Mouse (Mus musculus): ENCODE measurements around the gene Tle3.

Tle3 gene

DNA sequence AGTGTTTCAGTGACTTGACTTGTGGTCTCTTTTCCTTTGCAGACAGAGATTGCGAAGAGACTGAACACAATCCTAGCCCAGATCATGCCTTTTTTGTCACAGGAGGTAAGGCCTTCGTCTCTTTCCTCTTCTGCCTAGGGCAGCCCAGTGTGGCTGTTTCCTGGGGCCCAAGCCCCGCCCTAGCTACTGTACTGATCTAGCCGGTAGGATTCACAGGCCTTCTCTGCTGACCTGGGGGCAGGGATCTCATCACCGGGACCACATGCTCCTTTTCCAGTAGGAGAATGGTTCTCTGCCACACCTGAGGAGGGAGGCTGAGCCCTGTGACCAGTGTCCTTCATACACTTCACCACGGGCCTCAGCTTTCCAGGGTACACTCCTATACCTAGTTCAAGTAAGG, 21.0 kb downstream of the Tle3 start:
- DNase-seq (ENCODE audit: low read depth in 2 of 2, low spot score in 2 of 2), result no peak

DNA sequence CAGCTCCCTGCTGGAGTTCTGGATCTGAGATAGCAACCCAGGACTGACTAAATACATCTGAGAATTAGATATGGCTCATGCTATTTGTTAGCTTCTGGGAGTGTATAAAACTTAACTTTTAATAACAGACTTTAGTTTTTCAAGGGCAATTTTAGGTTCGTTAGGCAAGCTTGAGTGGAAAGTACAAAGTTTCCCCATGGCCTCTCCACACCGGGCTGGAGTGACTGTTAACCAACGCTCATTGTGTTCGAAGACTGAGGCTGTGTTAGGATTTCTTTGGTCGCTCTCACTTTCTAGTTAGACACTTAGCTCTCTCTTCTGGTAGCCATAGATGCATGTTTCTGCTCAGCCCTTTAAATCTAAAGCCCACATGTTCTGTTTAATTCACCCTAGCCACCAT, 21.7 kb downstream of the Tle3 start:
- no peak for DNase-seq (ENCODE audit: low read depth in 2 of 2, low spot score in 2 of 2)

DNA sequence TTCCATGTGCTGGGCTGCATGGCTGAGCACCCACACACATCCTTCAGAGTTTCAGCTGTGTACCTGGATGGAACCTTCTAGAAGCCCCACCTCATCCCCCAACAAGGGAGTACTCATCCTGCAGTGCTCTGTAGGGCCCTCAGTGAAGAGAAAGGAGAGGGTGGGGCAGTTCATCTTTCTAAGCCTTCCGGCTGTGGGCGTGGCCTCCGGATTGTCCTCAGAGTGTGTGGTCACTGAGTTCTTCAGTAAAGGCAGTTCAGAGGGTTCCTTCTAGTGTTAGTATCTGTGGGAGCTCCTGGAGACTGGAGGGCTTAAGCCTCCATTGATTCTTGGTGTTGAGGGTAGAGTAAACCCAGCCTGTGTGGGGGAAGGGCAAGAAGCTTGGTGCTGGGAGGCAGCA, 22.9 kb downstream of the Tle3 start:
- no peak for DNase-seq (ENCODE audit: low read depth in 2 of 2, low spot score in 2 of 2)

DNA sequence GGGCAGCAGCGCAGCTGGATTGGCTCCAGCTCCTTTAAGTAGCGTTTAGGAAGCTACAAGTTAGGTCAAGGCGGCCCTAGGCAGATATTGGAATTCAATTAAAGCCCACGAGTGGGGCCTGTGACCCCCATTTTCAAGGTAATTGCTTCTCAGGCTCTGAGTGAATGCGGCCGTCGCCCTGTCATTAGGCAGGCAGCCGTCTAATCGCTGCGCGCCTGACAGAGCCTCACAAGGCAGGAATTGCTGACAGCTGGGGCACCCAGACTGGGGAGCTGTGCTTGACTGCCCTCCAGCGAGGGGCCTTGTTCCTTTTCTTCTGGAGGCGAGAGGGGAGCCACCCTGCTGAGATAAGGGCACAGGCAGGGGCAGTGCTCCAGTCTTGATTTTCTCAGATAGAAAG, 24.3 kb downstream of the Tle3 start:
- DNase-seq (ENCODE audit: low read depth in 2 of 2, low spot score in 2 of 2), result no peak

DNA sequence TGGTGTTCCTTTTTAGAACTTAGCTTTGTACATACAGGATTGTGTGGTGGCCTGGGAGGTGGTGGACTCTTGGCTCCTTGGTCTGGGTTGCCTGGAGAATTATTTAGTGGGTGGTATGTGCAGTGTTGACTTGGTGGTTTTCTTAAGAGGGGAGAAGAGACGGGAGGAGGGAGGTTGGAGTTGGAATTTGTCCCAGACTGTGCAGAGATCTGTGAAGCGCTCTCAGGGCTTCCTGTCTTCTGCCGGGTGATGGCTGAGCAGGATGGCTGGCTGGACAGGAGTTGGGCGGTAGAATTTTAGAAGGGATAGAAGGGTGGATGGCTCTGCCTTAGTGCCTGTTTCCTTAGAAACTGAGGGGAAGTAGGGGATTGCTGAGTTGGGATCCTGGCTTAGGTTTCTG, 25.0 kb downstream of the Tle3 start:
- no peak for DNase-seq (ENCODE audit: low read depth in 2 of 2, low spot score in 2 of 2)

DNA sequence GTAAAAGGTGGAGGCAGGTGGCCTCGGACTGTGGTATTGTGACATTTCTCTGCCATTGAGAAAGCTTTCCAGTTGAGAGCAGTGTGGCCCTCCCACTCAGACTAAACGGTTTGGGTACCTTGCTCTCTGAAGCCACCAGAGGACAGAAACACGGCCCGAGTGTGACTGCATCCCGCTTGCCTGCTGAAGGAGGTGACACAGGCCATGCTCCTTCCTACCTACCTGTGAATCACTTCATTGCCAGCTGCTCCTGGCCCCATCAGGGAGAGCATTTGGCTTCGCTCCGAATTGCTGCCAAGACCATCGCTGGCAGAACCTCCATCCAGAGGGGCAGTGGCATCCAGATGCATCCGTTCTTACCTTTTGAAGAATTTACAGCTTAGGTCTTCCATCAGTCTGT, 26.0 kb downstream of the Tle3 start:
- DNase-seq (ENCODE audit: low read depth in 2 of 2, low spot score in 2 of 2), result no peak

DNA sequence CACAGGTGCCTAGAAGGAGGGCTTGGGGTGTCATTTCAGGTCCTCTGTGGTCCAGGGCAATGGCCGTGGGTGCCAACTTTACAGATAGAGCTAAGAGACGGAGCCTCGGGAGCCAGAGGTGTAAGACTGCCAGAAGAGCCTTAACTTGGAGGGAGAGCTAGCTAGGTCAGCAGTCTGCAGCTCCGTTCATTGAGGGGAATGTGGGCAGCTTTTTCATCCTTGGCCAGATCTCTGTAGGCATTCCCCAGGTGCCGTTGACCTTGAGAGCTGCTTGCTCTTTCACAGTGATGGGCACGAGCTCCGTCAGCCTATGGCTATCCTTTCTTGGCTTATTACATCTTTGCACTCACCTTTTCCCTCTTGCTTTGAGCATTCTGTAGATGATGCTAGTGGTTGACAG, 28.0 kb downstream of the Tle3 start:
- no peak for DNase-seq (ENCODE audit: low read depth in 2 of 2, low spot score in 2 of 2)

DNA sequence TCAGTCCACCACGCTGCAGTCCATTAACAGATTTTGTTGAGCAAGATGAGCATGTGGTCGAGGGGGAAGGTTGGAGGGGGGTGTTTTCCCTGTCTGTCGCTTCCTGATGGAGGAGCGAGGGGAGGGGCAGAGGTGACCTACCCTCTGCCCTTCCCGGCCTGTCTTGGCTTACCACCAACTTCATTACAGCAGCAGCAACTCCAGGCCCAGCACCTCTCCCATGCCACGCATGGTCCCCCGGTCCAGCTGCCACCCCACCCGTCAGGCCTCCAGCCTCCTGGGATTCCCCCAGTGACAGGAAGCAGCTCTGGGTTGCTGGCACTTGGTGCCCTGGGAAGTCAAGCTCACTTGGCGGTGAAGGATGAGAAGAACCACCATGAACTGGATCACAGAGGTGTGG, 29.5 kb downstream of the Tle3 start:
- no peak for DNase-seq (ENCODE audit: low read depth in 2 of 2, low spot score in 2 of 2)

DNA sequence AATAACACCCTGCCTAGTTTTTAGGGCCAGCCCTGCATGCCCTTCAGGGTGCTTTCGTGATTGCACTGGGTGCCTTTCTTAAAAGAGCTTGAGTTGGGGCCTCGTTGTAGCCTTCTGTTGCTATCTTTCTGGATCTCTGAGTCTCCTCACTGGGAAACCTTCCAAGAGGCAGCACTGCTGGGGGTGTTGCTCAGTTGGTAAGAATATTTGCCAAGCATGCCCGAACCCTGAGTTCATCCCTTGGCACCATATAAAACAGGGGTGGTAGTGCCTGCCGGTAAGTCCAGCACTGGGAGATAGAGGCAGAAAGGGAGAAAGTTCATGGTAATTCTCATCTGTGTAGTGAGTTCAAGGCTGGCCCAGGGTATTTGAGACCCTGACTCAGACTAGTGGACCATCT, 30.1 kb downstream of the Tle3 start:
- no peak for DNase-seq (ENCODE audit: low read depth in 2 of 2, low spot score in 2 of 2)

DNA sequence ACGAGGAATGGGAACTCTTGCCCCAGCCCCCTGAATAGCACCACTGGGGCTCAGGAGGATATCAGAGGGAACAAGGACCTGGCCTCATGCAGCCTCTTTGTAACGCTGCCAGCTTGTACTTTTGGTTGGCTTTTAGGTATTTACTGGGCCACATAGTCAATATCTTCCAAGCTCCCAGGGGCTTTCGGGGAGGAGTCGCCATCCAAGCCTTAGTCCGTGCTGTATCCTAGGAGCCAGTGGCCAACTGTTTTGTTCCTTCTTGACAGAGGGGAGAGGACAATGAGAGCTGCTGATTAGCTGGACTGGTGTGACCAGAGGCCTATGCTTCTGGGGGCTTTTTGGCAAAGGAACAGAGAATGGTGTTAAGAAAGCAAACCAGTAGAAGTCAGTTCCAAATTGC, 30.6 kb downstream of the Tle3 start:
- no peak for DNase-seq (ENCODE audit: low read depth in 2 of 2, low spot score in 2 of 2)

DNA sequence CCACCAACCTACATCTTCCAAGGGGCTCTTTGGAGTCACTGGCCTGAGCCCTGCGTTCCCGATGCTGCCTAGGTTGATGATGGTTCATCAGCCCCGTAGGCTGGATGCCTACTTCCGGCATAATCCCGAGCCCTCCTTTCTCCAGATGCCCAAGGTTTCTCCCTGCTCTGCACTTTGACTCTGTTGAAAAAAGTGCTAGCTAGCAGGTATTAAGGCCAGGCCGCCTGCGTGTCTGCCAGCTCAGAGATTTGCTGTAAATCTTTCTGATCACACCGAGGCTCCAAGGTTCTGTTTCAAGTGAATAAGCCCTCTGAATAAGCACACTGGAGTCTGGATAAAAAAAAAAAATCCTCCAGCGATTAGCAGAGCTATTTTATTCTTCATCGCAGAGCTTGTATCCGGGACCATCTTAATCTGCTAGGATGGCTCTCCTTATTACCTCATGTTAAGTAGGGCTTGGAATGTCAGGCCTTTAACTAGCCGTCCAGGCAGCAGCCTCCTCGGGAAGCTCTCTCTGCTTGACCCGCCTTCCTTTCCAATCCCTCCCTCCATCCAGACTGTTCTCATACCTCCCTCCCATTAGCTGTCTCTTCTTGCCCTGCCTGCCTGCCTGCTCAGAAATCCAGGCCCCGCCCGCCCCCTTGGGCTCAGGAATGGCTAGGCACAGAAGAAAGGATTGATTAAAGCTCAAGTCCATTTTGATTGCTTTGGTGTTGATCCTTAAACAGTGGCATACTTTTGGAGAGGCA, 31.9 kb downstream of the Tle3 start:
- DNase-seq (ENCODE audit: low read depth in 2 of 2, low spot score in 2 of 2), result no peak

DNA sequence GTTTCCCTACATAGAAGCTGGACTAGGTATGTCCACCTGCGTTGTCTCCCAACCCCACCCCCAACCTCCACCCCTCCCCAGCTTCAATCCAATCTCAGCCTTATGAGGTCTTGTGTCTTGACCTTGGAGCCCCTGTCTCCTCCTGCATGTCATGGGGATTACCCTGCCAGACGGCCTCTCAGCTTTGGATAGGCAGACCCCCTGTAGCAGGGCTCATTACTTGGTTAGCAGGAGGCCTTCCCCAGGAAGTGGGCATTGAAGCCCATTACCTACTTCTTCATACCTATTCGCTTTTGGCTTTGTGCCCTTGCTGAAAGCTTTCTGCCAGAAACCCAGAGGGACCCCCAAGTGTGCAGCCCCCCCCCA, 32.4 kb downstream of the Tle3 start:
- DNase-seq (ENCODE audit: low read depth in 2 of 2, low spot score in 2 of 2), result no peak

DNA sequence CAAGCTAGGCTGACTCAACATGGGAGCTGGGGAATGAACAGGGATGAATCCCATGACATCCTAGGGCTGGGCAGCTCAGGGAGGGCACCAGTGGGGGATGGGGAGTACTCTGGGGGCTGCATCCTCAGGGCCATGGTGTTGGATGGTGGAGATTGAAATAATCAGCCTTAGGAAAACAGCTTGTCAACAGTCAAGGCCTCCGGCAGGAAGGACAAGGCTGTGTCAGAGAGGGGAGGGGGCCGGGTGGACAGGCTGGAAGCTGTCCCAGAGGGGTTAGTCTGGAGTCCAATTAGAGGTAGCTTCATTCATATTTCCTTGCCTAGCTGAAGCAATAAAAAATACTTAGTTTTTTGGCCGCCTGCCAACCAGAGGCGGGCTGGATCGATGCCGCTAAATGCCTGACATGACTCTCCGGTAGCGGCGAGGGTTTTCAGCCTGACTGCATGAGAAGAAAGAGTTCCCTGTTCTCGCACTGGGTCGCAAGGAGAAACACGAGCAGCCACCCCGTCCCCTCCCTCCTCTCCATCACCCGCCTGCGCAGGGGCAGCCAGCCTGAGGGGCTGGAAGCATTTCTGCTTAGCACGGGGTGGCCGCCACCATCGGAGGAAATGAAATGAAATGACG, 32.9 kb downstream of the Tle3 start:
- DNase-seq (ENCODE audit: low read depth in 2 of 2, low spot score in 2 of 2), result no peak

DNA sequence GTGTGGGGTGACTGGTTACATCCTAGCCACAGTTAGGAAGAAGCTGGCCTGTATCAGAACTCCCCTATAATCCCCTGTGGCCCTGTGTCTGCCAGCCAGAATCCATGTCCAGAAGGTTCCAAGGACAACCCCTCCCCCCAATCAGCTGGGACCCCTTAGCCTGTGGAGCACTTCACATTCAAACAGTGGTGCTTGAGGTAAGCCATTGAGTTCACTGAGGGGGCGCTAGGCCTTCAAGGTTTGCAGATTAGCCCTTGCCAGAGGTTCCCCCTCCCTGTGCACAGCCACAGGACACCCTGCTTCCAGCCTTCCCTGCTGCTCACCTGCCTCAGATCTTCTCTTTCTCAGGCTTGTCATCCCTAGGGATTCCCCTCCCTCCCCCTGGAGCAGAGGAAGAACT, 34.2 kb downstream of the Tle3 start:
- DNase-seq (ENCODE audit: low read depth in 2 of 2, low spot score in 2 of 2), result no peak

DNA sequence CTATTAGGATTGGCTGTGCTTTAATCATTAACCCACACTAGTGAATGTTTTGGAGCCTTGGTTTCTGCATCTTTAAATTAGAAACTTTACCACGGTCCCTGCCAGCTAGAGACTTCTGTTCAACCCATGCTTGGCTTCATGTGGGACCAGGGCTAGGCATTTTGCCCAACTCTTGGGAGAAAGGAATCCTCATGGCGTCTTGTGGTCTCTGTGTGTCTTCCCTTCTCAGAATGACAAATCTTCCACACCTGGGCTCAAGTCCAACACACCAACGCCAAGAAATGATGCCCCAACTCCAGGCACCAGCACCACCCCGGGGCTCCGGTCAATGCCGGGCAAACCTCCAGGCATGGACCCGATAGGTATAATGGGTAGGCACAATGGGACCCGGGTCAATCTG, 36.9 kb downstream of the Tle3 start:
- no peak for DNase-seq (ENCODE audit: low read depth in 2 of 2, low spot score in 2 of 2)

DNA sequence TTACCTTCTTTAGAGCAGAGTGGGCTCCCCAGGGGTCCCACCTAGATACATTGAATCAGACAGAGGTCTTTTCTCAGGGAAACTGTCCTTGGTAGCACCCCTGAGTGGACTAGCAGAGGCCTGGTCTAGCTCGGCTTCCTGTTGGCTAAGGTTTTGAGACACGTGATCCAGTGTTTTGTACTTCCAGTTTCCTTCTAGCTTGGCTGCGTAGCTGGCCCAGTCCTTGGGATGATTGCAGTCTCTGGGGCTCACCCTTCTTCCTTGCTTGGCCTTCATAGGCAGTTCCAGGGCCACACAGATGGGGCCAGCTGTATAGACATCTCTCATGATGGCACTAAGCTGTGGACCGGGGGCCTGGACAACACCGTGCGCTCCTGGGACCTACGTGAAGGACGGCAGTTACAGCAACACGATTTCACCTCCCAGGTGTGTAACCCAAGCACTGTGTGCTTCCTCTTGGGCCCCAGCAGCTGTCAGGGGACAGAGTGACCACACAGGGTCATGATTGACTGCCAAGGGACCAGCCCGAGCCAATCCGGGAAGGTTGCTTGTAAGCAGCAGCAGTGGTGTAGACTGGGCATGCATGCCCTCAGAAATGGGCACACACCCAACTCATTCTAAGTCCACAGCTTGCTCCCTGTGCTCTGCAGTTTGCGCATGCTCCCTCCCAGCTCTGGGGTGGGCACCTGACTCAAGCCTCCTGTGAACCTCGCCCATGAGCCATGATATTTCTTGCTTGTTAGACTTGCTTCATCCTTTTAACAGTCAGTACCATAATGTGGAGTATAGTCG, 41.7 kb downstream of the Tle3 start:
- DNase-seq (ENCODE audit: low read depth in 2 of 2, low spot score in 2 of 2), result no peak

DNA sequence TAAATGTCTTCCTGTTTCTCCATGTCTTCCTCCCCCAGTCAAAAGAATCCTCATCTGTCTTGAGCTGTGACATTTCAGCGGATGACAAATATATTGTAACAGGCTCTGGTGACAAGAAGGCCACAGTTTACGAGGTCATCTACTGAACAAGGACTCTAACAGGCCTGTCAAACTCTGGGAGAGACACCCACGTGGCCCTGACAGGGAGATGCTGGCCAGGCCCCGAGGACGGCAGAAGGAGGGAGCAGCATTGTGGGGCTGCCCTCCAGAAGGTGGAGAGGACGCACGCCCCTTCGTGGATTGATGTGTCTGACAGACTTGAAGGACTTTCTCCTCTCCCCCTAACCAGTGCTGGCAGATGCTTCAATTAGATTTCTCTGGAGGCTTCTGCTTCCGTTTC, 44.4 kb downstream of the Tle3 start:
- no peak for DNase-seq (ENCODE audit: low read depth in 2 of 2, low spot score in 2 of 2)

DNA sequence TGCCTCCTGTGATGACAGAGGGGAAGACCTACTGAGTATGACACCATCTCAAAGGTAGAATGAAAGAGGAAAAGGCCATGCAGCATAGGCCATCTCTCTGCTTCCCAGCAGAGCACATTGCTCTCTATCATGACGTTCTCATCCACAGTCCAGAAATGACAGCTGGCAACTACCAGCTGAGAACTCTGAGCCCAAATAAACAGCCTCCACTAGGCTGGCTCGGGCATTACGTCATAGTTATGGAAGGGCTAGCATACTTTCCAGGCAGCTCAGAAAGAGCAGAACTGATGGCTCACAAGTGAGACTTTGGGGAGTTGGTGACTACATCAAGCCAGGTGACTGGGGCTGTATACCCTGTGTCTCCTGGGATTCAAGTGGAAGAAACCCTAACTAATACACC, 49.5 kb downstream of the Tle3 start:
- DNase-seq (ENCODE audit: low read depth in 2 of 2, low spot score in 2 of 2), result no peak

DNA sequence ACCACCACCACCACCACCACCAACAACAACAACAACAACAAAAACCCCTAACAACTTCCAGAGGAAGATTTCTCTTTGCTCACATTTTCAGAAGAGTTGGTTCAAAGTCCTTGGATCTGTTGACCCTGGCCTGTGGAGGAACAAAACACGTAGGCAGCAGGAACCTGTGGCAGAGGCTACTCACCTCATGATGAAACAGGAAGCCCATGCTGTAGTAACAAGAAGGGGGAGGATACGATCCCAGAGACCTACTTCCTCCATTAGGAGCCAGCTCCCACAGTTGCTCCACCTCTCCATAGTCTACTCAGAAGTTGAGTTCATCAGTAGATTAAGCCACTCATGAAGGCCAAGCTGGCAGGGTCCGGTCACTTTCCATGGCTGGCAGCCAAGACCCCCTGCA, 52.1 kb downstream of the Tle3 start:
- no peak for DNase-seq (ENCODE audit: low read depth in 2 of 2, low spot score in 2 of 2)

DNA sequence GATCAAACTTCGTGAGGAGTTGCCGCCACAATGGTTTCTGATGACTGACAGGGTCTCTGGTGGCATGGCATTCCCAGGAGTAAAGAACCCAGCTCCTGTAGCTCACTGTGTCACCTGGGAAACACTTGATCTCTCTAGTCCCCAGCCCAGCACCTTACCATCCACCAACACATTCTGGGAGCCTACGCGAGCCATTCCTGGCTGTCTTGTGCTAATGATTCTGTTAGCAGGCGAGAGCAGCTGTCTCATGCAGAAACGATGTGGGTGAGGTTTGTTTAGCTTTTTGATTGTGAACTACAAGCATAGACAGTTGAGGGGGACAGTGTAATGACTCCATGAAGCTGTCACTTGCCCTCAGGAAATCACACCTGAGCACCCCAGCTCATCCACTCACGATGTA, 54.3 kb downstream of the Tle3 start:
- DNase-seq (ENCODE audit: low read depth in 2 of 2, low spot score in 2 of 2), result no peak

DNA sequence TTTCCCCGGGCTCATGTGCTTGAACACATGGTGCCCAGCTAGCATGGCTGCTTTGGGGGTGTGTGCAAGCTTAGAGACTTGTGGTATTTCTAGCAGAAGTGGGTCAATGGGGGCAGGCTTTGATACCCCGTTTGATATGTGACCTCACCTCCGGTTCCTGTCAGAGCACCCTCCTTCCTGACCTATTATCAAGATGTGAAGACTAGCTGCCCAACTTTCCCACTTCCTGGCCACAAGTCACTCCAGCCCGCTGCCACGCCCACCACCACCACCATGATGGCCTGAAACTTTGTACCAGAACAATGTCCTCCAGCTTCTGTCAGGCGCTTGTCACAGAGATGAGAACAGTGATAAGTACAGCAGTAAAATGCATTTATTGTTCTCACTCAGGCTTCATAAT, 54.9 kb downstream of the Tle3 start:
- DNase-seq (ENCODE audit: low read depth in 2 of 2, low spot score in 2 of 2), result peak; percentile 49 to 51

DNA sequence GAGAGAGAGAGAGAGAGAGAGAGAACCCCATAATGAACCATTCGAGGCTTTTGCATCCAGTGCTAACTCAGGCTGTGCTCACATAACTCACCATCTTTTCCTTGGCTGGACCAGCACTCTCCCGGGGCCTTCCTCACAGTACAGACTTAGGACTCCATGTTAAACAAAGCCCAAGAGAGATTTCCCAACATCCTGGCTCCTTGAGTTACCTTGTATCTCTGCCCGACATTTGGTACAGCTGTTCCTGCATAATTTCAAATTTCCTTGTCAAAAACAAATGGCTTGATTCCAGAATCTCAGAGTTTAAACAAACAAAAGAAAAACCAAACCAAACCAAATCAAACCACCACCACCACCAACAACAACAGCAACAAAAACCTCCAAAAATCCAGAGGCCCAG, 55.7 kb downstream of the Tle3 start:
- no peak for DNase-seq (ENCODE audit: low read depth in 2 of 2, low spot score in 2 of 2)

DNA sequence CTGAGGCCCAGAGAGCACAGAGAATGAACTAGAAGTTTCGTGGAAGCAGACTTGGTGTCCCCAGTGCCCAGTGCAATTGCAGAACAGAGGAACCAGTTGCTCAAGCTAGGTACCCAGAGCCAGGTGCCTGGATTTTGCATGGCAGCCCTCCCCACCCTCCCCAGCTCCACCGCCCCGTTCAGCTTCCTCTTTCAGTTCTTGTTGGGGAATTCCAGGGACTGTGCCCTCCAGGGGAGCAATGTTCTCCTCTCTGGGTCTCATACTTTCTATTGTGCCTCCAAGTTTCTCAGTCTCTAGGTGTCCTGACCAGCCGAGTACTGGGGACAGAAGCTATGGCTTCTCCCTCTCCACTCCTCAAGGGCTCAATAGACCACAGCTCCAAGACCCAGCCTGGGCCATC, 59.7 kb downstream of the Tle3 start:
- DNase-seq (ENCODE audit: low read depth in 2 of 2, low spot score in 2 of 2), result no peak

Measured in CD8-positive naive resting alpha-beta T cell, adult 2 months (primary cell).